Mouse (Mus musculus): ENCODE data around the gene Gm49322.

The Gm49322 gene

DNA sequence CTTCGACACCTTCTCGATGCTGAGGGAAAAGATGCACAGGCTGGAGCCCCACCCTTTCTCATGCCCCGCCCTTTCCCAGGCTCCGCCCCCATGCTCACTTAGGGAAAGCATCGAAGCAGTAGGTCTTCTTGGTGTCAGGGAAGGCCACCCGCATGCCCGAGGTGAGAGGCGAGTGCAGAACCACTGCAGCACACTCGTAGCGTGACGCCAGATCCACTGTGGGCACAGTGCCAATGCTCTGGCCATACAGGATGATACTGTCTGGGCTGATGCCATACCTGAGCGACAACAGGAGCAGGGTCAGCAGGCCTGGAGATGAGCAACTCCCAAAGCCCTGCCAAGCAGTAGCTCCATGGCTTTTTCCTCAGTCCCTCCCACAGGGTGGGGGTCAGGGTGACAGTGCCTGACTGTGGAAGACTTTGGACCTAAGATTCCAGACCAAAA is 21.8 kb upstream of the Gm49322 start:
- WGBS = 55% methylated on average over 12 of the region's 12 CpGs

DNA sequence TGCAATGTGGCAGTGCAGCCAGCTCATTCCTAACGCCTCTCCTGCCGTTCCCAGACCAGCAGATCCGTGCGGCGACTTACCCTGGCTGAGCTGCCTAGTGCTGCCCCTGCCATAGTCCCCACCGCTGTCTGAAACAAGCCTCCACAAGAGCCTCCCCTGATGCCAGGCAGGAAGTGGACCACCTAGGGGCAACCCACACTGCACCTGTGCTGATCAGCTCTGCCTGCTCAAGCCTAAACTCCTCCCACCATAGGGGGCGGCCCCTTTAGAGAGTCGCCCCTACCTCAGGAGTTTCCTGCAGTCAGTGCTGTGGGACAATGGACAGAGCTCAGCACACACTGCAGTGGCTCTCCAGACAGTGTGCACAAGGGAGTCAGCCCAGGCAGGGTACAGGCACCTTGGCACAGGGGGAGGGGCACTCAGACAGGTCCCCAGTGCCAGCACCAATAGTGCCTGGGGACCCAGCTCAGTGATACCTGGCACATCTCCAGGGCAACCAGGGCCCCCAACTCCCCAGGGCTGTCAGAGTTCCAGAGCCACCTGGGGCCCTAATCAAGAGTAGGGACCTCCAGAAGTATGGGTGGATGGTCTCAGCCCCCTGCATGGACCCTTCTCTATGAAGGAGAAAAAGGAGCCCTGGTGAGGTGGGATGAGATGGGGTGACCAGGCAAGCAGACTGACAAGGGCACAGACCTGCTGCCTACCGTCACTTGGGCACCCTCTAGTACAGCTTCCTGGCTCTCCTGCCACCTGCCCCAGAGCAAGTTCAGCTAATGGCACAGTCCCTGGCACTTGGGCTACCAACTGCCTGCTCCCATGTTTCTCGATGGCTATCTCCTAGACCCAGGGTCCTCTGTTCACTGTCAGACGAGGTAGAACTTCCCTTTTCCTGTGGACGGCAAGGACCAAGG is 20.9 kb upstream of the Gm49322 start:
- 57% methylated on average over 12 of the region's 12 CpGs for WGBS

DNA sequence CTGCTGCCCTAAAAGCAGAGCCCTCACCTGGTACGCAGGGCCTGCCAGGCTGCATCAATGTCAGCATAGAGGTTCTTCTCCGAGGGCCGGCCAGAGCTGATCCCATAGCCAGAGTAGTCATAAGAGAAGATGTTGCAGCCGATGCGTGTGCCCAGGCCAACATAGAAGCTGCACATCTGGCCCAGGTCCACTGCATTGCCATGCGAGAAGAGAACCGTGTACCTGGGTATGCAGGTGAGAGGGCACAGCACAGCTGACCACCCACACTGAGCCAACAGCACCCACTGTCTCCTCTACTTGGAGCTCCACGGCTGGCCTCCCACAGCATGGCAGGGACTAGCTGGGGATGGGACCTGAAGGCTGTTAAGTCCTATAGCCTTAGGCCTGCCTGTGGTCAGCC is 20.2 kb upstream of the Gm49322 start:
- WGBS = 74% methylated on average over 8 of the region's 8 CpGs

DNA sequence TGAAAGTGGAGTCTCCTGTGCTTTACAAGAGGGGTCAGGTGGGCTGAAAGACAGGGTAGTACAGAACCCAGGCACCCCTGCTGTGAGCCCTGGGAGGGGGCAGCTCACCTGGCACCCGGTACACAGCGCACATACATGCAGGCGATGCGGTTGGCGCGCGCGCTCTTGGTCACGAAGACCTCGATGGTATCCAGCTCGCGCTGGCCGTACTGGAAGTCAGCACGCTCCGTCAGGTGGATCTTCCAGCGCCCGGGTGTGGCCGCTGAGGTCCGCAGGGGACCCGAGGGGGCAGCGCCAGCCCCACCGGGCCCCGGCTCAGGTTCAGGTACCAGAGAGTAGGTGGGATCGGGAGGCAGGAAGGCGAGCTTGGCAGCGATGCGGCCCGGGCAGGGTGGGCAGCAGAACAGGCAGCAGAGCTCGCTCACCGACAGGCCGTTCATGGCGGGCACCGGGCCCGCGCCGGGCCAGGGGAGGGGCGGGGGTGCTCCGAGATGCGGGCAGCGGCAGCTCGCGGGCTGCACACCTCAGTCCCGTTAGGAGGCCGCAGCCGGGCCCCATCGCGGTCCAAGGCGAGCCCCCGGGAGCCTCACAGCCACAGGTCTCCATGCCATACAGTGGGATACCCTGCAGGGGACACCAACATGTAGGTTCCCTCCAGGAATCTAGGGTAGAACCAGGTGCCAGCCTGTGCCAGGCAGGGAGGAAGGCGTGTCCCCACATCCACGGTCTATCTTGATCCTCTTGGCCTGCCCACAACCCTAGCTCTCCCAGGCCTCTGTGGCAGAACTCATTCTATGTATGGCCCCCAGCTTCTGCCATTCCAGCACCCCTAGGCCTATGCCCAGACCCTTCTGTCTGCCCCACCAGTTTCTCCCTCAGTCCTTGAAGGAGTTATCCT is 19.2 kb upstream of the Gm49322 start:
- WGBS = 91% methylated on average over 49 of the region's 51 CpGs

DNA sequence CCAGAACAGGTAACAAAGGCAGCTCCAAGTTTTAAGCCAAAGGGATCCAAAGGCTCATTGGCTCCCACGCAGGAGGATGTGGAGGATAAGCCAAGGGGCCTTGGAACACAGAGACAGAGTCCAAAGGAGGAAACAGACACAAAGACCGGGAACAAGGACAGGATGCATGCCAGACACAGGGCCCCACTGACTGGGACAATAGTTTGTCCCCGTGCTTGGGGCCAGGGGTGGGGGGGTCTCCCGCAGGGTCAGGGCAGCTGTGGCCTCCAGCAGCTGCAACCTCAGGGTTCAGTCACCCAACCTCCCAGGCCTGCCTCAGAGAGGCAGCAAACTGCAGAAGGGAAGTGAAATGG is 18.5 kb upstream of the Gm49322 start:
- 25% methylated on average over 4 of the region's 4 CpGs for WGBS

DNA sequence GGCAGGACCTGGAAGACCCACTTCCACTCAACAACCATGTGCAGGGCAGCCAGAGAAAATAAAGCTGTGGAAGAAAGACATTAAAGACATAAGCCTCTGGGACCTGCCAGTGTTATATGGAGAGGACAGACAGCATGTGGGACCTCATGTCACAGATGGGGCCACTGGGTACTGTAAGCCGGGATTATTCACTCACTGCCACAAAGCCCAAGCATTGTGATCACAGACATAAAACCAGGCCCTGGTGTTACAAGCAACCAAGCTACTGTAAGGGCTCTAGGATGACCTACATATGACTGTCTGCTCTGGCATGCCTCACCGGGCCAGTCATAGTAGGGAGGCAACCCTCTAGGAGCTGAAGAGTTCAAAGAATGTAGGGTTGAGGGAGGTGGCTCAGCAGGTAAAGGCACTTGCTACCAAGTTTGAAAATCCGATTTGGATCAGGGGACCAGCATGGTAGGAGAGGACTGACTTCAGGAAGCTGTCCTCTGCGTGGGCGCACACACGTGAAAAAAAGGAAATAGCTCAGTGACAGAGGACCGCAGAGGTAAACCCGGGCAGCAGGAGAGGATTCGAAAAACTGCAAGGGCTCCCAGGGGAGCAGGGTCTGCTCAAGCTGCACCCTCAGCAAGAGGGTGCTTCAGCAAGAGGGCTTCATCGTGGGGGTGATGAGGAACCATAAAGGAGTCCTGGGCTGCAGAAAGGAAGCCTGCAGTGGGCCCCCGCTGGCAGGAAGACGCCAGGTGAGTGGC is 16.5 kb upstream of the Gm49322 start:
- 7% methylated on average over 12 of the region's 12 CpGs for WGBS

DNA sequence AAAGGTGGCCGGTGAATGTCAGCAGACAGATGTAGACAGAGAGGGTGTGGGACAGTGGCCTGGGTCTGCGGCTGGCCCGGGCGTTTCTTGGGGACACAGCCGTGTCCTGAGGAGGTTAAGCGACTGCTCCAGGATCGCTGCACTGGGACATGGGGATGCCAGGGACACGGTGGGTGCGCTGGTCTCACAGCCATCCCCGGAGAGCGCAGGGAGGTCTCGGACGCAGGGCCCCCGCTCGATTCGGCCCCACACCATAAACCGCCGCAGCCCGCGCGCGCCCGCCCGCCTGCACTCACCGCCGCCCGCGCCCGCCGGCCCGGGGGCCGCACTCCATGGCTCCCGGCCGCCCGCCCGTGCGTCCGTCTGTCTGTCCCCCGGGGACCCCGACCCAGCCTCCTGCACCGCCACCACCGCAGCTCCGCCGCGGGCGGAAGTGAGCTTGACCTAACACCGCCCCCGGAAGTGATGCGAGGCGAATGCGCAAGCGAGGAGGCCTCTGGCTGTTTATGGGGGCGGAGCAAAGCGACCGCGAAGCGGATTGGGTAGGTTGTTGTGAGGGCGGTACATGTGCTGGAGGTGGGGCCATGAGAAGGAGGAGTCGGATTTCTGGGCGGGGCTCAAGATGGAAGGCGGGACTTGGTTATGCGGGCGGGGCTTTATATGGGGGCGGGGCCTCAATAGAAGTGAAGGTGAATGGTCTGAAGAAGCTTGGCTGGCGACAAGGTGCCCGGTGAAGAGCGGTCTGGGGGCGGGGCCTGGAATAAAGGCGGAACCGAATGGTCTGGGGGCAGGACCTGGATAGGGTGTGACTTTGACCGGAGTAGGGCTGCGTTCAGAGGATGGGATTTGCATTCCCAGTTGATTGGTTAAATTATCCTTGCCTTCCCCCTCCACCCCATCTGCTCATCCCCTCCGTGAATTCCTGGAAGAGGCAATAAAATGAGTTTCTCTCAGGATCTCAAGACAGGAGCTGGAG is 15.7 kb upstream of the Gm49322 start, which contains the start of gene Abhd17a:
Gene Abhd17a (minus strand): TSS at position 463 of the 976 bp plus-strand sequence.
- WGBS = under 1% methylated on average over 73 of the region's 73 CpGs

DNA sequence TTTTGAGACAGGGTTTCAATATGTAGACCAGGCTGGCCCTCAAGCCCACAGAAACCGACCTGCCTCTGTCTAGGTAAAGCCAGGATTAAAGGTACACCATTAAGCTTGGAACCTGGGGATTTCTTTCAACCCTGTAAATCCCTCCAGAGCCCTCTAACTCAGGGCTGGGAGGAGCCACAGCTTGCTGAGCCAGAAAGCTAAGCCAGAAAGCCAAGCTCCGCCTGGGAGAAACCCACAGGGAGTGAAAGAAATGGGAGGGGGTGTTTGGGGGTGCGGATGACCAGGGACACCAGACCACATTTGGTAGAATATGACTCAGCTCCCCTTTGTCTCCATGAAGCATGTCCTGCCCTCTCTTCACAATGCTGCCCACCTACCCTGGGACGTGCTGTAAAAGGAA is 9.5 kb upstream of the Gm49322 start:
- 58% methylated on average over 4 of the region's 4 CpGs for WGBS

DNA sequence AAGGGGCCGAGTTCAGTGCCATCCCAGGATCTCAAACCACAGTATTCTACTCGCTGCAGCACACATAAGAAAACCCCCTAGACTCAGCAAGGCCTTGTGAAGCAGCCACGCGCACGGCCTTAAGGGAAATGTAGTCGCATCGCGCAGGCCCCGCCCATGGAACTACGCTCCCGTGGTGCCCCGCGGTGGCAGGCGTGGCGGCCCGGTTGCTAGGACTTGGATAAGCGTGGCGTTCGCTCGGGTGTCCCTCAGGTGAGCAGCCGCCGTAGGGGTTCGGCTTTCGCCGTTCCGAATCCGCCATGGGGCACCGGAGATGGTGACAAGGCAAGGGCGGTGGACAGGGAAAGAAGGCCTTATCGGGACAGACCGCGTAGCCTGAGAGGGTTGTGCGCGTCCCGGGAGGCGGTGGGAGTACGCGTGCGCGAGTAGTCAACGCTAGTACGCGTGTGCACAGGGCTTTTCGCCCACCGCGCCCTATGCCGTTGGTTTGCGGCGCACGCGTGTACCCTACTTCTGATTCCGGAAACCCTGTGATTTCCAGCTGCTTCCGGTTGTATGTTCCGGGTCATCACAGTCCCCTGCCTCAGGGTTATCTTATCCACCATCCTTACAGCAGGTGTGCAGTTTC is 3.0 kb upstream of the Gm49322 start, which contains the start of the genes Scamp4 and Adat3:
Gene Scamp4 (plus strand): TSS at position 175 of the 628 bp plus-strand sequence.
Gene Adat3 (plus strand): TSS at position 183 of the 628 bp plus-strand sequence.
- WGBS = under 1% methylated on average over 54 of the region's 54 CpGs

DNA sequence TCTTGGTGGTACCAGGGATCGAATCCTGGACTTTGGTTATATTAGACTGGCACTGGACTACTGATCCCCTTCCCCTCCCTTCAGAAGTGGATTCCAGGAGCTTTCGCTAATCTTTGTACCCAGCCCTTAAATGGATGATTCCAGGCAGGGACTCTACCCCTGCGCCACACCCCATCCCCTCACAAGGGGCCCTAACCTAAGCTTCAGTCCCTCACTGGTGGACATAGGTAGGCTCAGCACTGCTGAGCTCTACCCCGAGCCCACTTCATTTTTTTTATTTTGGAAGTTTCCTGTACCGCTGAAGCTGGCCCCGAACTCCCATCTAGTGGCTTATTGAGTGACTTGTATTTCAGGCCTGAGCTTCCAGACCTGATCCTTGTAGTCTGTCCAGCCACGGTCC is 2.5 kb upstream of the Gm49322 start:
- 24% methylated on average over 7 of the region's 7 CpGs for WGBS

DNA sequence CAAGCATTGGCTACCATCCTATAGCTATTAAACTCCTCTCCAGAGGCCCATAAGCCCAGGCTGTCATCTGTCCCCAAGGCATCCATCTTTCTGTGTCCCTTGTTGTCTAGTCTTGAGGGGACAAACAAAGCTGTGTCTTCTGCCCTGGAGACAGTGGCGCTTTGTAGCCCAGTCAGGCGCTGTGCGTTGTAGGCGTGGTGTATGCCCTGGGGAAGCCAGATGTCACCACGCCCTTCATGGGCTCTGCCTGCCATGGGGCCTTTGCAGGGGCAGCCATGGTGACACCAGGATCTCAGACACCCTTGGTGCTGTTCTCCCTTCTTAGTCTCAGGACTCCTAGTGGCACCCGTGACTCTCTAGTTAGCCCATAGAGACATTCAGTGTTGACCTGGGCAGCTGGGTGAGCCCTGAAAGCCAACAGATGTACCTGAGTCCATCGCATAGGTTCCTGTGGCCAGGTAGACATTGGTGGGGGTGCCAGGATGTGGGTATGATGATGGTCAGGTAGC is 1.8 kb upstream of the Gm49322 start:
- 83% methylated on average over 7 of the region's 7 CpGs for WGBS

DNA sequence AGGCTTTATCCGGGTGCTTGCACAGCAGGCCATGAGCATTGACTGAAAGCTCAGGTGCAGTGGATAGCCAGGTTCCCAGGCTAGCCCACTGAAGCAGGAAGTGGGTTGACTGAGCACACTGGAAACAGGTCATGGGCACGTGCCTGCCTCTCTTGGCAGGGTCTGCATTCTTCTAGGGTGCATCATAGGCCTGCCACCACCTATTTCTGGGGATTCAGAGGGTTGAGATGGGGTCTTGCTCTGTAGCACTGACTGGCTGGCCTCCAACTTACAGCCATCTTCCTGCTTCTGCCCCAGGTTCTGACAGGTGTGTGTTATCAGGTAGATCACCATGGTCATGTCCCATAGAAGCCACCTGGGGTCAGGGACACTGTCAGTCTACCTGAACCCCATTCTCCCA is 833 bp upstream of the Gm49322 start:
- 73% methylated on average over 2 of the region's 2 CpGs for WGBS

DNA sequence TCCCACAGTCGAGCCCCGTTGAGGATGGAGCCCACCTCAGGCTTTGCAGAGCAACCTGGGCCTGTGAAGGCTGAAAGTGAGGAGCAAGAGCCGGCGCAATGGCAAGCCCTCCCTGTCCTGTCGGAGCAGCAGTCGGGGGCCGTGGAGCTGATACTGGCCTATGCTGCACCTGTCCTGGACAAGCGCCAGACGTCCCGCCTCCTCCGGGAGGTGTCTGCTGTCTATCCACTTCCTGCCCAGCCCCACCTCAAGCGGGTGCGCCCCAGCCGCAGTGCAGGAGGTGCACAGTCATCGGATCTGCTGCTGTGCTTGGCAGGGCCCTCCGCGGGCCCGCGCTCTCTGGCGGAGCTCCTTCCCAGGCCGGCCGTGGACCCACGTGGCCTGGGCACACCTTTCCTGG is 485 bp downstream of the Gm49322 start:
- 92% methylated on average over 23 of the region's 23 CpGs for WGBS

DNA sequence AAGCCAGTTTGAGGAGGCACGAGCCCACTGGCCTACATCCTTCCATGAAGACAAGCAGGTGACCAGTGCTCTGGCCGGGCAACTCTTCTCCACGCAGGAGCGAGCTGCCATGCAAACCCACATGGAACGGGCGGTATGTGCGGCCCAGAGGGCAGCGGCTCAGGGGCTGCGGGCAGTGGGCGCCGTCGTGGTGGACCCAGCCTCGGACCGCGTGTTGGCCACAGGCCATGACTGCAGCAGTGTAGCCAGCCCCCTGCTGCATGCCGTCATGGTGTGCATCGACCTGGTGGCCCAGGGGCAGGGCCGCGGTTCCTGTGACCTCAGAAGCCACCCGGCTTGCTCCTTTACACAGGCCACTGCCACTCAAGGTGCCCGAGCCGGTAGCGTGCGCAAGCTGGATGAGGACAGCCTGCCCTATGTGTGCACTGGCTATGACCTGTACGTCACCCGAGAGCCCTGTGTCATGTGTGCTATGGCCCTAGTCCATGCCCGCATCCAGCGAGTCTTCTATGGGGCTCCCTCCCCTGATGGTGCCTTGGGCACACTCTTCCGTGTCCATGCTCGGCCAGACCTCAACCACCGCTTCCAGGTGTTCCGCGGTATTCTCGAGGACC is 1.0 kb downstream of the Gm49322 start:
- 95% methylated on average over 34 of the region's 34 CpGs for WGBS

DNA sequence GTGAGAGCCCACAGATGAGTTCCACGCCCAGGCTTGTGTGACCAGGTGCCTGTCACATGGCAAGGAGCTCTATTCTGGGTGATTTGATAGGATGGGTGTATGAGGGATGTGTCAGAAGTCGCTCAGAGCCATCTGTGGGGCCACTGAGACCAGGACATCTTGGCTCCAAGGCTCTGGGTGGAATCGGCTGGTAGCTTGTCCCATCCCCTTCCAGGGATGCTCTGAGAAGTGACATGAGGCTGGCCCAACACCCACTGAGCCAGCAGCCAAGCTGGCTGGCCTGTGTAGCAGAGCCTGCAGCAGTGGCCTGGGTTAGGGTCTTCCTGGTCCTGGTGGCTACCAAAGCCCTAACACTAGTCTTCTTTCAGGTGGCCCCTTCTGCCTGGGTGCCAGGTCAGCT is 2.6 kb downstream of the Gm49322 start:
- 86% methylated on average over 3 of the region's 3 CpGs for WGBS

DNA sequence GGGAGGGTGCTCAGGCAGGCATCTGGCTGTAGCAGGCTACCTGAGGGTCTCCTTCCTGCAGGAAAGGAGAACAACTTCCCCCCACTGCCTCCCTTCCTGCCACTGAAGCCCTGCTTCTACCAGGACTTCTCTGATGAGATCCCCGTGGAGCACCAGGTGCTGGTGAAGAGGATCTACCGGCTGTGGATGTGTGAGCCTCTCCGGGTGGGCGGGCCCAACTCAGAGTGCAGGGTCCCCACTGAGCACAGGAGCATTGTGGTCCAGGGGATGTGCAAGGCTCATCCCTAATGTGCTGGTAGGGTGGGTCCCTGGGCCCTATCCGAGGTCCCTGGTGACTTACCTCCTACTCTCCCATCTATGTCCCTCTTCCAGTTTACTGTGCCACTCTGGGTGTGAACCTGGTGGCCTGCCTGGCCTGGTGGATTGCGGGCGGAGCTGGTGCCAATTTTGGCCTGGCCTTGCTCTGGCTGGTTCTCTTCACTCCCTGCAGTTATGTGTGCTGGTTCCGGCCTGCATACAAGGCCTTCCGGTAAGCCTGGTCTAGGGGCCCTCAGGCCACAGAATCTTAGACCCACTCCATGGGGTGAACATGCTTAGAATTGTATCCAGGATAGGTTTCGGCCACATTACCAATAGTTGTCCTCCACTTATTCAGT is 3.6 kb downstream of the Gm49322 start:
- whole genome bisulfite sequencing = 91% methylated on average over 10 of the region's 10 CpGs

DNA sequence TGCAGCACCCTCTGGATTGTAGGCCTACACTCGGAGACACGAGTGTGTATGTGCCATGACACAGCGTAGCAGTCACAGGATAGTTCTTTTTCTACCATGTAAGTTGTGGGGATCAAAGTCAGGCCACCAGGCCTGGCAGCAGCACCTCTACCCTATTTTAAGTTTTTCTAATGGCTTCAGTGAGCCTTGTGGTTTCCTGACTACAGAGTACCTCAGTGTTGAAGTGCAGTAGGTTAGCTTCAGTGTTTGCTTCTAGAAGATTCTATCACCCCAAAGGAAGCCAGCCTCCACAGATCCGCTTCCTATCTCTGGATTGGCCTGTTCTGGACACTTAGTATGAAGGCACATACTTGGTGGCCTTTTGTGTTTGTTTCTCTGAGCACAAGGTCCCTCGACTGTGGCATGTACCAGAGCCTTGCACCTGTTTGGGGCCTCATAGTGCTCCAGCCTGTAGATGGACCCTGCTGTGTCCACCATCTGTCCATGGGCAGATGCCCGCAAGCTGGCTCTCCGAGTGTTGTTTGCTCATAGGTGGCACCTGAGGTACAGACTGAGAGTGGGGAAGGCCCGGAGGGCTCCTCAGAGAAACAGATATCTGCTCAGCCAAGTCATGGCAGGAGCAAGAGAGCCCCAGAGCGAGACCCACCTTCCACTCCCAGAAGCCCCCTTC is 4.4 kb downstream of the Gm49322 start:
- 88% methylated on average over 9 of the region's 9 CpGs for WGBS

DNA sequence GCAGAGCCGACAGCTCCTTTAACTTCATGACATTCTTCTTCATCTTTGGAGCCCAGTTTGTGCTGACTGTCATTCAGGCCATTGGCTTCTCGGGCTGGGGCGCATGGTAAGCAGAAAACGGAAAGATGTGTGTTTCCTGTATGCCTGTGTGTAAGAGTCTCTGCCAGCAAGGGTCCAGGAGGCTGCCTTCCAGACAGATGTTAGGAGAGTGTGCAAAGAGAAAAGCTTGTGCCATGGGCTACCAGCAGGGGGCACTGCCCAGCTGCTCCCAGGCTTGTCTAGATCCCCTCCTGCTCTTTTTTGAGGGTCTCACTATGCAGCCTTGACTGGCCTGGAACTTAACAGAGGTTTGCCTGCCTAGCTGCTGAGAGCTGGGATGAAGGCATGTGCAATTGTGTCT is 5.2 kb downstream of the Gm49322 start:
- 69% methylated on average over 4 of the region's 4 CpGs for WGBS
